Mouse (Mus musculus) bone marrow, adult 2 months (tissue): ENCODE measurements around the gene Immt.

Source experiments
- CTCF ChIP-seq: fragments of 200-500 bp; IDR thresholded peaks from 2 replicates; pipeline ENCODE4 v1.5.1; 2011; ENCODE audit warnings: low read length, control low read depth; ENCODE audit not compliant: control insufficient read depth, insufficient read depth
- POLR2A ChIP-seq: fragments of 200-500 bp; IDR thresholded peaks from 2 replicates; pipeline ENCODE4 v1.6.1; 2011; ENCODE audit warnings: low read depth, mild to moderate bottlenecking, control low read depth, low read length, borderline replicate concordance; ENCODE audit not compliant: control insufficient read depth

DNA sequence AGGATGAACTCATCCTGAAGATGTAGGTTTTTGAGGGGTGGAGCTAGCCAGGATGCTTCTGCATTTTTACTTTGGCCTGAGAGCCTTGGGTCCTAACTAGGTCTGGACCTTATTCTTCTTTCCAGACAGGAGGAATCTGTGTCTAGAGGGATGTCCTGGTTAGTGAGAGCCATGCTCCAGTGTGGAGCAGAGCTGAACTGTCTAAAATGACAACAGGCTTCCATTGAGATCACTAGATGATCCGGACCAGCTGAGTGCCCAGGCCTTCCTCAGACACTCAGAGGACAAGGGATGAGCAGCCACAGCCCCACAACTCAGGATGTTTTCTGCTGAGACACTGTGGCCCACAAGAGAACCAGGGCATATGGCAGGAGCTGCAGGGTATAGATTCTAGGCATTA lies 27.5 kb upstream of the Immt start:
- TF ChIP-seq POLR2A, result no peak
- no peak for TF ChIP-seq CTCF
